Mouse (Mus musculus) myocyte (in vitro differentiated cells): ENCODE measurements at regions not wholly inside any gene's neighbourhood (a gene's known extent, or its start where the extent isn't known, plus 50 kb on each side); places are given as distances from the start of the nearest gene placed in this dataset.

Source experiments
- CEBPB ChIP-seq: IDR thresholded peaks from 2 replicates; pipeline ENCODE4 v1.6.1; 2011; ENCODE audit warnings: mild to moderate bottlenecking, moderate library complexity; ENCODE audit not compliant: poor library complexity, insufficient read depth, severe bottlenecking
- E2F4 ChIP-seq: IDR thresholded peaks from one replicate; pipeline ENCODE4 v1.6.1; 2011; ENCODE audit warnings: mild to moderate bottlenecking, control low read depth, moderate library complexity; ENCODE audit not compliant: insufficient read depth
- MAX ChIP-seq: IDR thresholded peaks from one replicate; pipeline ENCODE4 v1.6.1; 2011; ENCODE audit warnings: low read depth, mild to moderate bottlenecking, control low read depth
- MYOD1 ChIP-seq, 3 experiments: IDR thresholded peaks; one replicate each; pipeline ENCODE4 v1.6.1; 2011; ENCODE audit warnings: control low read depth in 2 of 3, low read depth in 2 of 3, mild to moderate bottlenecking in 2 of 3, moderate library complexity in 1 of 3; ENCODE audit not compliant: insufficient read length in 2 of 3, control insufficient read depth in 1 of 3
- MYOG ChIP-seq, 3 experiments: IDR thresholded peaks; one replicate each; pipeline ENCODE4 v1.6.1; 2011; ENCODE audit warnings: control low read depth in 2 of 3, low read depth in 2 of 3, mild to moderate bottlenecking in 2 of 3; ENCODE audit not compliant: insufficient read length in 2 of 3, control insufficient read depth in 1 of 3, insufficient read depth in 1 of 3
- POLR2A ChIP-seq: IDR thresholded peaks from one replicate; pipeline ENCODE4 v1.6.1; 2011; ENCODE audit warnings: low read depth, mild to moderate bottlenecking, control low read depth, moderate library complexity; ENCODE audit not compliant: insufficient read length
- POLR2AphosphoS2 ChIP-seq: IDR thresholded peaks from one replicate; pipeline ENCODE4 v1.6.1; 2011; ENCODE audit warnings: low read depth, control low read depth; ENCODE audit not compliant: insufficient read length
- REST ChIP-seq: IDR thresholded peaks from one replicate; pipeline ENCODE4 v1.6.1; 2011; ENCODE audit warnings: mild to moderate bottlenecking, control low read depth, moderate library complexity; ENCODE audit not compliant: insufficient read depth, insufficient read length
- SRF ChIP-seq: IDR thresholded peaks from one replicate; pipeline ENCODE4 v1.6.1; 2011; ENCODE audit warnings: low read depth; ENCODE audit not compliant: control insufficient read depth, insufficient read length
- TCF12 ChIP-seq: IDR thresholded peaks from one replicate; pipeline ENCODE4 v1.6.1; 2011; ENCODE audit warnings: mild to moderate bottlenecking, control low read depth; ENCODE audit not compliant: poor library complexity, insufficient read depth, severe bottlenecking
- TCF3 ChIP-seq: IDR thresholded peaks from one replicate; pipeline ENCODE4 v1.6.1; 2011; ENCODE audit warnings: low read depth, control low read depth; ENCODE audit not compliant: insufficient read length
- USF1 ChIP-seq: IDR thresholded peaks from one replicate; pipeline ENCODE4 v1.6.1; 2011; ENCODE audit warnings: low read depth, mild to moderate bottlenecking, control low read depth, moderate library complexity

- TF ChIP-seq E2F4 (no peak), MAX (no peak), MYOD1 (IDR thresholded peaks at IDR 0.05; ENCODE audit: control insufficient read depth in 1 of 3, insufficient read length in 2 of 3, low read depth in 2 of 3) (no peak), POLR2A (no peak), TCF3 (no peak), TCF12 (no peak), CEBPB (no peak), POLR2AphosphoS2 (no peak), MYOG (IDR thresholded peaks at IDR 0.05; ENCODE audit: control insufficient read depth in 1 of 3, insufficient read depth in 1 of 3, insufficient read length in 2 of 3, low read depth in 2 of 3) (no peak), USF1 (no peak), REST (no peak), SRF (no peak)
Measured at GRCm38 (mm10) chr15:31149855-31150254, 74.3 kb upstream of the Dap start.
